8 mouse cellular contexts compared by ENCODE assay signal in the genomic region with DNA sequence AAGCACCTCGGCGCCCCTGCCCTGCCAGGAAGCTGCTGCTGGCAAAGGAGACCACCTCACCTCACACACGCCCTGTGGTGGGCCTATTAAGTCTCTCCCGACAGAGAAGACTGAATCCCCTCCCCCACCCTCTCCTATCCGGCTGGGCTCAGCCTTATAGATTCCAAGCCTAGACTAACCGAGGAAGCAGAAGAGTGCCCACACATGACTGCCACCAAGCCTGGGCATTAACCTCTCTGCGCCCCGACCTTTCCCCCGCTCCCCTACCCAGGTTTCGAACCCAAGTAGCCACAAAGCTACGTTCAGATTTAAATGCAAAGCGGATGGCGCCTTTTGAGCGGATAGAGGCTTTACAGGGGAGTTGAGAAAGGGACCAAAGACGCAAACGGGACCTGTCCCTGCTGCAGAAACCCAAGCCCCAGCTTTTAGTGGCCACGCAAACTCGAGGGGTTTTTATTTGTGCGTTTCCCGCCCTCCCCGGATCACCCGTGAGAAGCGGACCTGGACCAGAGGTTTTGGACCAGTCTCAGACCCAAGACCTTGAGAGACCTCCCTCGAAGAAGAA. TPM values are rescaled to one million over a fixed set of nuclear protein-coding genes. Genes with fewer than 3 reads are reported as not detected.
DNase-seq lines count a peak whose midpoint lies in the region; ATAC-seq and TF ChIP-seq lines count a peak whose summit lies in the region.

No protein-coding gene starts in this region.

- peak overlapping the region; percentile 90; the same call in 1 of the 2 replicates for H3K27ac ChIP-seq in heart, embryonic 15.5 days
- no peak overlapping the region for H3K27ac ChIP-seq in heart, adult 2 months
- H3K27ac ChIP-seq in hindbrain, embryonic 11.5 days (ENCODE audit: low read depth, low read length) = peak overlapping the region; percentile 94
- H3K27ac ChIP-seq in midbrain, embryonic 15.5 days = 0 out of 2 replicates have a peak overlapping the region, but pooled peaks have one; percentile 29

- H3K4me2 ChIP-seq in heart, embryonic 15.5 days = peak overlapping the region; percentile 74
- H3K4me2 ChIP-seq in hindbrain, embryonic 11.5 days (replicated peaks; ENCODE audit: low read depth, low read length) = peak overlapping the region; percentile 63
- peak overlapping the region; percentile 60 for H3K4me2 ChIP-seq in midbrain, embryonic 15.5 days

- H3K4me1 ChIP-seq in heart, embryonic 15.5 days (replicated peaks) = peaks cover 48% of the 10 kb centered on the region
- peaks cover 8% of the 10 kb centered on the region for H3K4me1 ChIP-seq in heart, adult 2 months (ENCODE audit: control insufficient read depth, insufficient read depth, low read length)
- H3K4me1 ChIP-seq in hindbrain, embryonic 11.5 days (replicated peaks; ENCODE audit: control insufficient read depth, insufficient read depth, low read length) = peaks cover 9% of the 10 kb centered on the region
- peaks cover 48% of the 10 kb centered on the region for H3K4me1 ChIP-seq in midbrain, embryonic 15.5 days

- no peak for TF ChIP-seq POLR2A in heart, adult 2 months (IDR thresholded peaks at IDR 0.05; ENCODE audit: insufficient read depth, low read depth, low read length)

- TF ChIP-seq CTCF in heart, adult 2 months (IDR thresholded peaks at IDR 0.05) = no peak

- TF ChIP-seq EP300 in heart, adult 2 months (IDR thresholded peaks at IDR 0.05; ENCODE audit: insufficient read depth, low read depth, low read length) = no peak

- 2% methylated on average over 24 of the region's 24 CpGs for WGBS in heart, embryonic 15.5 days
- WGBS in heart, adult 2 months = 34% methylated on average over 24 of the region's 24 CpGs
- WGBS in hindbrain, embryonic 11.5 days = 2% methylated on average over 24 of the region's 24 CpGs
- 4% methylated on average over 24 of the region's 24 CpGs for WGBS in midbrain, embryonic 15.5 days

- peaks cover 65% of the 10 kb centered on the region for H3K27me3 ChIP-seq in heart, embryonic 15.5 days
- no peaks in the 10 kb centered on the region for H3K27me3 ChIP-seq in heart, adult 2 months (ENCODE audit: control insufficient read depth, insufficient read depth, low read length)
- H3K27me3 ChIP-seq in hindbrain, embryonic 11.5 days (ENCODE audit: control insufficient read depth, insufficient read depth, low read length) = peaks cover 61% of the 10 kb centered on the region
- peaks cover 50% of the 10 kb centered on the region for H3K27me3 ChIP-seq in midbrain, embryonic 15.5 days (replicated peaks)

- no peak for ATAC-seq in heart, embryonic 15.5 days (replicated peaks; ENCODE audit: insufficient number of reproducible peaks, insufficient read depth, low FRiP score, low read depth)
- ATAC-seq in hindbrain, embryonic 11.5 days (ENCODE audit: low FRiP score) = no peak
- no peak for ATAC-seq in midbrain, embryonic 15.5 days (replicated peaks)
- no peak for ATAC-seq in megakaryocyte-erythroid progenitor cell, adult 5-6 weeks (replicated peaks; ENCODE audit: low FRiP score, low TSS enrichment, poor library complexity, severe bottlenecking)
- ATAC-seq in frontal cortex, adult (ENCODE audit: low TSS enrichment) = no peak
- no peak for ATAC-seq in CD4-positive, CD25-positive, alpha-beta regulatory T cell, adult 4 months

- H3K9me3 ChIP-seq in heart, embryonic 15.5 days (replicated peaks) = no peaks in the 10 kb centered on the region
- no peaks in the 10 kb centered on the region for H3K9me3 ChIP-seq in hindbrain, embryonic 11.5 days (ENCODE audit: control insufficient read depth, low read length)
- no peaks in the 10 kb centered on the region for H3K9me3 ChIP-seq in midbrain, embryonic 15.5 days

- peak overlapping the region; percentile 78 for H3K9ac ChIP-seq in heart, embryonic 15.5 days
- no peak overlapping the region for H3K9ac ChIP-seq in heart, adult 2 months (ENCODE audit: low read depth, low read length)
- H3K9ac ChIP-seq in hindbrain, embryonic 11.5 days (ENCODE audit: low read depth, low read length) = peak overlapping the region; percentile 81
- H3K9ac ChIP-seq in midbrain, embryonic 15.5 days = peak overlapping the region; percentile 68

- H3K79me2 ChIP-seq in heart, adult 2 months (replicated peaks; ENCODE audit: control insufficient read depth, insufficient read depth, low read length) = no peaks in the 10 kb centered on the region

- no peaks in the 10 kb centered on the region for H3K36me3 ChIP-seq in heart, embryonic 15.5 days
- no peaks in the 10 kb centered on the region for H3K36me3 ChIP-seq in heart, adult 2 months (ENCODE audit: control insufficient read depth, insufficient read depth, low read length)
- H3K36me3 ChIP-seq in hindbrain, embryonic 11.5 days (ENCODE audit: control insufficient read depth, insufficient read depth, low read length) = no peaks in the 10 kb centered on the region
- H3K36me3 ChIP-seq in midbrain, embryonic 15.5 days (replicated peaks) = no peaks in the 10 kb centered on the region

- intact Hi-C loops in heart, adult 2 months (cut with DNase I) = no loop called here

- DNase-seq in heart, adult 2 months = no peak
- peak; percentile 28 for DNase-seq in NIH3T3 (ENCODE audit: low read depth)
- DNase-seq in hindbrain, embryonic 11.5 days (ENCODE audit: low spot score) = peak; percentile 60

- peak overlapping the region; percentile 69 for H3K4me3 ChIP-seq in heart, embryonic 15.5 days
- H3K4me3 ChIP-seq in heart, adult 2 months = no peak overlapping the region
- peak overlapping the region; percentile 60 for H3K4me3 ChIP-seq in hindbrain, embryonic 11.5 days (ENCODE audit: low read depth, low read length)
- H3K4me3 ChIP-seq in midbrain, embryonic 15.5 days = peak overlapping the region; percentile 59

RNA-seq across cellular contexts. Expression of gene Bcor, which starts 33.0 kb away (rescaled TPM):
- polyA plus RNA-seq in heart, embryonic 15.5 days (2015; fragmentation: Nextera tagmentation; extraction: Ambion mirVana) = 11.7 and 14.9 TPM in 2 replicates
- 10 to 100 TPM; 18.0 to 22.4 TPM for total RNA-seq in heart, adult 2 months (2021)
- polyA plus RNA-seq in heart, adult 2 months (2012; rRNA removed) = 11.2 and 15.3 TPM in 2 replicates
- 23.1 and 24.6 TPM in 2 replicates for polyA plus RNA-seq in hindbrain, embryonic 11.5 days (2014; fragmentation: Nextera tagmentation; extraction: Ambion mirVana)
- 18.4 and 18.8 TPM in 2 replicates for polyA plus RNA-seq in midbrain, embryonic 15.5 days (2015; fragmentation: Nextera tagmentation; extraction: Ambion mirVana)
- total RNA-seq in megakaryocyte-erythroid progenitor cell, adult 5-6 weeks (2014; fragmentation: Nextera tagmentation) = 35.6 and 39.2 TPM in 2 replicates
- 27.5 and 28.9 TPM in 2 replicates for total RNA-seq in megakaryocyte-erythroid progenitor cell, adult 5-6 weeks (2017)
- 10 to 100 TPM; 24.2 to 26.1 TPM for polyA plus RNA-seq in CD4-positive, CD25-positive, alpha-beta regulatory T cell, adult 4 months (2017; shearing (Covaris generic))

Comparison
In these comparisons a context has a peak if more than half of its experiments do, and no peak if none do; other contexts are left out.
1. DNase-seq: peak in NIH3T3 (single experiment) and hindbrain, embryonic 11.5 days (single experiment); none in heart, adult 2 months (0 of 2).
2. Peak in every context shown above with its lines, with median percentiles within 50 percentile points of each other: H3K4me2 ChIP-seq.